8 mouse cellular contexts compared by ENCODE assay signal in the genomic region with DNA sequence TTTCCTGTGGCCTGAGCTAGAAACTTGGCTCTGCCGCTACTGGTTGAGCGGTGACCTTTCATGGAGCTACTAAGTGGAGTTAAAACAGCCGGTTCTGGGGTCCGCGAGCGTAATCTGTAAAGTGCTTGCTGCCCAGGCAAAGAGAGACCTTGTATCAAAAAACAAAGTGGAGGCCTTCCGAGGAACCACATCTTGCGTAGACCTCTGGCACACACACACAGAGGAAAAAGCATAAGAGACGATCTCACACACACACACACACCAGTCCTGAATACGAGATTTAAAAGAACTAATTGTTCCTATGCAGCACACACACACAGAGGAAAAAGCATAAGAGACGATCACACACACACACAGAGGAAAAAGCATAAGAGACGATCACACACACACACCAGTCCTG. TPM values are rescaled to one million over a fixed set of nuclear protein-coding genes. Genes with fewer than 3 reads are reported as not detected.
A peak's percentile ranks its signal among the peaks of the same experiment; 100 is the strongest.
DNase-seq lines count a peak whose midpoint lies in the region; ATAC-seq and TF ChIP-seq lines count a peak whose summit lies in the region.

No protein-coding gene starts in this region.

- 19% methylated on average over 12 of the region's 12 CpGs for WGBS in kidney, adult 2 months
- 26% methylated on average over 12 of the region's 12 CpGs for WGBS in hindbrain, embryonic 12.5 days
- 22% methylated on average over 12 of the region's 12 CpGs for WGBS in midbrain, embryonic 12.5 days

- no peak for TF ChIP-seq POLR2A in kidney, adult 2 months (IDR thresholded peaks at IDR 0.05; ENCODE audit: low read depth, low read length)
- TF ChIP-seq POLR2A in bone marrow macrophage, adult 2 months (IDR thresholded peaks at IDR 0.05; ENCODE audit: borderline replicate concordance, low read depth, low read length): no peak

- H3K36me3 ChIP-seq in kidney, adult 2 months (ENCODE audit: control insufficient read depth, insufficient read depth, low read length): no peaks in the 10 kb centered on the region
- H3K36me3 ChIP-seq in hindbrain, embryonic 12.5 days: no peaks in the 10 kb centered on the region
- H3K36me3 ChIP-seq in midbrain, embryonic 12.5 days: no peaks in the 10 kb centered on the region

- ATAC-seq in hindbrain, embryonic 12.5 days (ENCODE audit: low FRiP score): peak; percentile 62
- no peak for ATAC-seq in midbrain, embryonic 12.5 days (ENCODE audit: low FRiP score, low read depth)

- no peaks in the 10 kb centered on the region for H3K4me1 ChIP-seq in kidney, adult 2 months (ENCODE audit: control insufficient read depth, insufficient read depth, low read length)
- H3K4me1 ChIP-seq in bone marrow macrophage, adult 2 months (ENCODE audit: control insufficient read depth, insufficient read depth, low read length): peaks cover 27% of the 10 kb centered on the region
- H3K4me1 ChIP-seq in hindbrain, embryonic 12.5 days: peaks cover 17% of the 10 kb centered on the region
- H3K4me1 ChIP-seq in midbrain, embryonic 12.5 days: peaks cover 18% of the 10 kb centered on the region

- H3K4me2 ChIP-seq in hindbrain, embryonic 12.5 days (replicated peaks): peak overlapping the region; percentile 72
- peak overlapping the region; percentile 77 for H3K4me2 ChIP-seq in midbrain, embryonic 12.5 days (replicated peaks)

- TF ChIP-seq CTCF in kidney, adult 2 months (conservative IDR thresholded peaks at IDR 0.05; ENCODE audit: insufficient read depth, insufficient read length, low read depth, low read length): no peak
- no peak for TF ChIP-seq CTCF in bone marrow macrophage, adult 2 months (IDR thresholded peaks at IDR 0.05; ENCODE audit: low read depth, low read length)

- no peaks in the 10 kb centered on the region for H3K27me3 ChIP-seq in kidney, adult 2 months (replicated peaks; ENCODE audit: control insufficient read depth, insufficient read depth, low read length)
- H3K27me3 ChIP-seq in hindbrain, embryonic 12.5 days: no peaks in the 10 kb centered on the region; the same call in 1 of the 2 replicates
- no peaks in the 10 kb centered on the region for H3K27me3 ChIP-seq in midbrain, embryonic 12.5 days

- no peaks in the 10 kb centered on the region for H3K9me3 ChIP-seq in hindbrain, embryonic 12.5 days (replicated peaks)
- no peaks in the 10 kb centered on the region for H3K9me3 ChIP-seq in midbrain, embryonic 12.5 days

- H3K4me3 ChIP-seq in kidney, adult 2 months (ENCODE audit: insufficient read depth, low read depth, low read length): peak overlapping the region; percentile 94
- H3K4me3 ChIP-seq in bone marrow macrophage, adult 2 months (ENCODE audit: insufficient read depth, low read length): peak overlapping the region; percentile 73
- H3K4me3 ChIP-seq in hindbrain, embryonic 12.5 days: peak overlapping the region; percentile 49
- peak overlapping the region; percentile 68 for H3K4me3 ChIP-seq in midbrain, embryonic 12.5 days

- H3K27ac ChIP-seq in kidney, adult 2 months (ENCODE audit: insufficient read depth, low read depth, low read length): peak overlapping the region; percentile 77
- peak overlapping the region; percentile 58 for H3K27ac ChIP-seq in bone marrow macrophage, adult 2 months (ENCODE audit: insufficient read depth, low read depth, low read length)
- H3K27ac ChIP-seq in hindbrain, embryonic 12.5 days: peak overlapping the region; percentile 69
- H3K27ac ChIP-seq in midbrain, embryonic 12.5 days (replicated peaks): peak overlapping the region; percentile 87

- no peak for DNase-seq in kidney, adult 2 months
- no peak for DNase-seq in kidney, postnatal 14 days
- no peak for DNase-seq in urinary bladder, postnatal 36 days (ENCODE audit: low spot score in 2 of 2)
- DNase-seq in lung, postnatal 4 days: no peak
- DNase-seq in cerebellum, adult 18-20 months: no peak

- peak overlapping the region; percentile 59 for H3K9ac ChIP-seq in hindbrain, embryonic 12.5 days
- peak overlapping the region; percentile 71 for H3K9ac ChIP-seq in midbrain, embryonic 12.5 days (replicated peaks)

RNA-seq across cellular contexts. Expression of a gene that starts 0.4 kb away (rescaled TPM):
- polyA plus RNA-seq in kidney, adult 2 months (2012; rRNA removed): 38.4 and 46.0 TPM in 2 replicates
- polyA plus RNA-seq in bone marrow macrophage, adult 2 months (2012; ENCODE audit: insufficient read depth, insufficient read length, missing spikeins): 31.9 and 34.1 TPM in 2 replicates
- 93.6 and 107 TPM in 2 replicates for polyA plus RNA-seq in hindbrain, embryonic 12.5 days (2016; fragmentation: Nextera tagmentation; extraction: Ambion mirVana)
- polyA plus RNA-seq in midbrain, embryonic 12.5 days (2016; fragmentation: Nextera tagmentation; extraction: Ambion mirVana): 111 and 113 TPM in 2 replicates

RNA-seq across cellular contexts. Expression of a gene that starts 47.3 kb away (rescaled TPM):
- 3.2 and 3.3 TPM in 2 replicates for polyA plus RNA-seq in kidney, adult 2 months (2012; rRNA removed)
- polyA plus RNA-seq in bone marrow macrophage, adult 2 months (2012; ENCODE audit: insufficient read depth, insufficient read length, missing spikeins): 2.1 and 2.8 TPM in 2 replicates
- polyA plus RNA-seq in hindbrain, embryonic 12.5 days (2016; fragmentation: Nextera tagmentation; extraction: Ambion mirVana): 9.3 and 10.7 TPM in 2 replicates
- polyA plus RNA-seq in midbrain, embryonic 12.5 days (2016; fragmentation: Nextera tagmentation; extraction: Ambion mirVana): 9.3 and 10.0 TPM in 2 replicates
